Mouse (Mus musculus): Measurements from ENCODE around the gene Rnf130. TPM values are rescaled to one million over a fixed set of nuclear protein-coding genes. Genes with fewer than 3 reads are reported as not detected.

Rnf130 gene
- 52.6 and 54.2 TPM in 2 replicates for polyA plus RNA-seq (2015; fragmentation: Nextera tagmentation; extraction: Ambion mirVana)

- no peaks in the 10 kb centered on the region for H3K9me3 ChIP-seq (ENCODE audit: control insufficient read depth, low read length)
- H3K36me3 ChIP-seq (ENCODE audit: control insufficient read depth, insufficient read depth, low read length) = no peaks in the 10 kb centered on the region
- TF ChIP-seq CTCF (IDR thresholded peaks at IDR 0.05; ENCODE audit: low read depth) = no peak; the same call in 1 of the 2 replicates
- no peak for TF ChIP-seq EP300 (optimal IDR thresholded peaks at IDR 0.05)
- H3K4me2 ChIP-seq (replicated peaks; ENCODE audit: low read depth) = peak within 1 kb of the TSS; percentile 87
- DNase-seq (ENCODE audit: low spot score) (peak; percentile 93), ATAC-seq (ENCODE audit: low FRiP score, low TSS enrichment) (peak; percentile 94)
- 1% methylated on average over 45 of the region's 129 CpGs for WGBS
- no peaks in the 10 kb centered on the region for H3K27me3 ChIP-seq (ENCODE audit: control insufficient read depth, insufficient read depth, low read length)
- peak within 1 kb of the TSS; percentile 90 for H3K9ac ChIP-seq (ENCODE audit: low read length)
- no peaks in the 10 kb centered on the region for H3K4me1 ChIP-seq (replicated peaks; ENCODE audit: control insufficient read depth, insufficient read depth)
- H3K4me3 ChIP-seq (ENCODE audit: low read depth, low read length) = peak within 1 kb of the TSS; percentile 95
- peak within 1 kb of the TSS; percentile 91 for H3K27ac ChIP-seq (replicated peaks)
These were observed at the start of gene Rnf130 for GRCm38 (mm10) chr11:50024833-50025720. Gene Rnf130, plus strand, starts transcription at chr11:50025346.

- no peak overlapping the region for H3K4me2 ChIP-seq (replicated peaks; ENCODE audit: low read depth)
- H3K36me3 ChIP-seq (ENCODE audit: control insufficient read depth, insufficient read depth, low read length) = no peaks in the 10 kb centered on the region
- ATAC-seq (ENCODE audit: low FRiP score, low TSS enrichment) (no peak), DNase-seq (ENCODE audit: low spot score) (no peak)
- H3K27me3 ChIP-seq (ENCODE audit: control insufficient read depth, insufficient read depth, low read length) = no peaks in the 10 kb centered on the region
- TF ChIP-seq EP300 (optimal IDR thresholded peaks at IDR 0.05) (no peak), CTCF (IDR thresholded peaks at IDR 0.05; ENCODE audit: low read depth) (no peak)
- H3K27ac ChIP-seq (replicated peaks) = no peak overlapping the region
- WGBS = 81% methylated on average over 10 of the region's 10 CpGs
- H3K9me3 ChIP-seq (ENCODE audit: control insufficient read depth, low read length) = no peaks in the 10 kb centered on the region
- no peaks in the 10 kb centered on the region for H3K4me1 ChIP-seq (replicated peaks; ENCODE audit: control insufficient read depth, insufficient read depth)
- no peak overlapping the region for H3K4me3 ChIP-seq (ENCODE audit: low read depth, low read length)
- H3K9ac ChIP-seq (ENCODE audit: low read length) = no peak overlapping the region
These were observed 47.1 kb upstream of the Rnf130 start for GRCm38 (mm10) chr11:49977963-49978568.

- Histone ChIP-seq H3K36me3 (ENCODE audit: control insufficient read depth, insufficient read depth, low read length) (no peaks in the 10 kb centered on the region), H3K9ac (ENCODE audit: low read length) (no peak overlapping the region), H3K4me2 (replicated peaks; ENCODE audit: low read depth) (no peak overlapping the region), H3K27me3 (ENCODE audit: control insufficient read depth, insufficient read depth, low read length) (no peaks in the 10 kb centered on the region), H3K4me1 (replicated peaks; ENCODE audit: control insufficient read depth, insufficient read depth) (no peaks in the 10 kb centered on the region), H3K9me3 (ENCODE audit: control insufficient read depth, low read length) (no peaks in the 10 kb centered on the region), H3K4me3 (ENCODE audit: low read depth, low read length) (no peak overlapping the region), H3K27ac (replicated peaks) (no peak overlapping the region)
- DNase-seq (ENCODE audit: low spot score) = no peak
- WGBS = 92% methylated on average over 8 of the region's 8 CpGs
- TF ChIP-seq EP300 (optimal IDR thresholded peaks at IDR 0.05) (no peak), CTCF (IDR thresholded peaks at IDR 0.05; ENCODE audit: low read depth) (no peak)
- ATAC-seq (ENCODE audit: low FRiP score, low TSS enrichment) = no peak
These were observed 46.2 kb upstream of the Rnf130 start for GRCm38 (mm10) chr11:49978935-49979334.

GRCm38 (mm10) chr11:49980681-49981235 is 44.4 kb upstream of the Rnf130 start:
- DNase-seq (ENCODE audit: low spot score) = no peak
- WGBS = 72% methylated on average over 6 of the region's 6 CpGs
- H3K4me2 ChIP-seq (replicated peaks; ENCODE audit: low read depth) = no peak overlapping the region
- H3K27ac ChIP-seq (replicated peaks) = no peak overlapping the region
- no peaks in the 10 kb centered on the region for H3K9me3 ChIP-seq (ENCODE audit: control insufficient read depth, low read length)
- H3K9ac ChIP-seq (ENCODE audit: low read length) = no peak overlapping the region
- no peaks in the 10 kb centered on the region for H3K27me3 ChIP-seq (ENCODE audit: control insufficient read depth, insufficient read depth, low read length)
- no peak for TF ChIP-seq CTCF (IDR thresholded peaks at IDR 0.05; ENCODE audit: low read depth)
- TF ChIP-seq EP300 (optimal IDR thresholded peaks at IDR 0.05) = no peak
- ATAC-seq (ENCODE audit: low FRiP score, low TSS enrichment) = no peak
- H3K4me1 ChIP-seq (replicated peaks; ENCODE audit: control insufficient read depth, insufficient read depth) = no peaks in the 10 kb centered on the region
- no peak overlapping the region for H3K4me3 ChIP-seq (ENCODE audit: low read depth, low read length)
- no peaks in the 10 kb centered on the region for H3K36me3 ChIP-seq (ENCODE audit: control insufficient read depth, insufficient read depth, low read length)

- no peak for TF ChIP-seq EP300 (optimal IDR thresholded peaks at IDR 0.05)
- no peak for TF ChIP-seq CTCF (IDR thresholded peaks at IDR 0.05; ENCODE audit: low read depth)
- no peak for ATAC-seq (ENCODE audit: low FRiP score, low TSS enrichment)
- no peaks in the 10 kb centered on the region for H3K27me3 ChIP-seq (ENCODE audit: control insufficient read depth, insufficient read depth, low read length)
These were observed 43.7 kb upstream of the Rnf130 start for GRCm38 (mm10) chr11:49981321-49981963.

More at GRCm38 (mm10) chr11:49981321-49981963, 43.7 kb upstream of the Rnf130 start:
- Histone ChIP-seq H3K27ac (replicated peaks) (no peak overlapping the region), H3K9ac (ENCODE audit: low read length) (no peak overlapping the region), H3K4me1 (replicated peaks; ENCODE audit: control insufficient read depth, insufficient read depth) (no peaks in the 10 kb centered on the region), H3K9me3 (ENCODE audit: control insufficient read depth, low read length) (no peaks in the 10 kb centered on the region), H3K4me3 (ENCODE audit: low read depth, low read length) (no peak overlapping the region), H3K36me3 (ENCODE audit: control insufficient read depth, insufficient read depth, low read length) (no peaks in the 10 kb centered on the region), H3K4me2 (replicated peaks; ENCODE audit: low read depth) (no peak overlapping the region)
- WGBS = 46% methylated on average over 7 of the region's 7 CpGs
- no peak for DNase-seq (ENCODE audit: low spot score)

Measured in stomach, postnatal 0 days (tissue).